Mouse (Mus musculus) stomach, postnatal 0 days (tissue): Measurements from ENCODE around the gene Ccdc63.

Experiments
- CTCF ChIP-seq: IDR thresholded peaks from 2 replicates; pipeline ENCODE4 v1.5.1; 2016; ENCODE audit warnings: antibody characterized with exemption, low read depth, mild to moderate bottlenecking, moderate library complexity
- EP300 ChIP-seq: optimal IDR thresholded peaks from 2 replicates; pipeline ENCODE3; 2016; ENCODE audit warnings: antibody characterized with exemption

- TF ChIP-seq EP300 (no peak), CTCF (no peak)
Measured at GRCm38 (mm10) chr5:122081471-122081870, 59.2 kb downstream of the Ccdc63 start.
